Mouse (Mus musculus) cerebellum, adult (tissue): ENCODE measurements around the gene Adam12.

Experiments used
- ATAC-seq: cut with Nextera tagmentation; 2 replicates; pipeline ENCODE4 v1.9.2; 2017; ENCODE audit warnings: mild to moderate bottlenecking, moderate library complexity, mixed read lengths; ENCODE audit not compliant: insufficient number of reproducible peaks, low FRiP score, low TSS enrichment

The Adam12 gene

GRCm38 (mm10) chr7:134231378-134232346 lies at the start of gene Adam12:
Gene Adam12, minus strand, starts transcription at chr7:134232146.
- ATAC-seq = no peak

- ATAC-seq = no peak
Observed at GRCm38 (mm10) chr7:134272956-134273355, 41.0 kb upstream of the Adam12 start.

- no peak for ATAC-seq
Observed at GRCm38 (mm10) chr7:134272421-134272820, 40.5 kb upstream of the Adam12 start.

- ATAC-seq = no peak
Observed at GRCm38 (mm10) chr7:134265783-134266182, 33.8 kb upstream of the Adam12 start.

GRCm38 (mm10) chr7:134263146-134263906 lies 31.4 kb upstream of the Adam12 start:
- ATAC-seq = no peak

GRCm38 (mm10) chr7:134261003-134261701 lies 29.2 kb upstream of the Adam12 start:
- ATAC-seq = no peak

GRCm38 (mm10) chr7:134250273-134250870 lies 18.4 kb upstream of the Adam12 start:
- no peak for ATAC-seq

GRCm38 (mm10) chr7:134248041-134248440 lies 16.1 kb upstream of the Adam12 start:
- no peak for ATAC-seq

- ATAC-seq = no peak
Observed at GRCm38 (mm10) chr7:134246624-134247023, 14.7 kb upstream of the Adam12 start.

GRCm38 (mm10) chr7:134242773-134243172 lies 10.8 kb upstream of the Adam12 start:
- ATAC-seq = no peak

GRCm38 (mm10) chr7:134241212-134241611 lies 9.3 kb upstream of the Adam12 start:
- ATAC-seq = no peak

- ATAC-seq = no peak
Observed at GRCm38 (mm10) chr7:134240579-134240978, 8.6 kb upstream of the Adam12 start.

GRCm38 (mm10) chr7:134238863-134239262 lies 6.9 kb upstream of the Adam12 start:
- no peak for ATAC-seq

GRCm38 (mm10) chr7:134237356-134237755 lies 5.4 kb upstream of the Adam12 start:
- no peak for ATAC-seq

GRCm38 (mm10) chr7:134236727-134237126 lies 4.8 kb upstream of the Adam12 start:
- ATAC-seq = no peak

- ATAC-seq = no peak
Observed at GRCm38 (mm10) chr7:134235552-134235951, 3.6 kb upstream of the Adam12 start.

- no peak for ATAC-seq
Observed at GRCm38 (mm10) chr7:134230708-134231107, 1.2 kb downstream of the Adam12 start.

- ATAC-seq = no peak
Observed at GRCm38 (mm10) chr7:134229899-134230298, 2.0 kb downstream of the Adam12 start.

GRCm38 (mm10) chr7:134227773-134228455 lies 4.0 kb downstream of the Adam12 start:
- no peak for ATAC-seq

- no peak for ATAC-seq
Observed at GRCm38 (mm10) chr7:134227101-134227500, 4.8 kb downstream of the Adam12 start.
